Mouse (Mus musculus) bone marrow, adult 2 months (tissue): Measurements from ENCODE around the gene Tppp2.
A peak's percentile ranks its signal among the peaks of the same experiment; 100 is the strongest.

Experiments used
- CTCF ChIP-seq: fragments of 200-500 bp; IDR thresholded peaks from 2 replicates; pipeline ENCODE4 v1.5.1; 2011; ENCODE audit warnings: low read length, control low read depth; ENCODE audit not compliant: control insufficient read depth, insufficient read depth
- POLR2A ChIP-seq: fragments of 200-500 bp; IDR thresholded peaks from 2 replicates; pipeline ENCODE4 v1.6.1; 2011; ENCODE audit warnings: low read depth, mild to moderate bottlenecking, control low read depth, low read length, borderline replicate concordance; ENCODE audit not compliant: control insufficient read depth

DNA sequence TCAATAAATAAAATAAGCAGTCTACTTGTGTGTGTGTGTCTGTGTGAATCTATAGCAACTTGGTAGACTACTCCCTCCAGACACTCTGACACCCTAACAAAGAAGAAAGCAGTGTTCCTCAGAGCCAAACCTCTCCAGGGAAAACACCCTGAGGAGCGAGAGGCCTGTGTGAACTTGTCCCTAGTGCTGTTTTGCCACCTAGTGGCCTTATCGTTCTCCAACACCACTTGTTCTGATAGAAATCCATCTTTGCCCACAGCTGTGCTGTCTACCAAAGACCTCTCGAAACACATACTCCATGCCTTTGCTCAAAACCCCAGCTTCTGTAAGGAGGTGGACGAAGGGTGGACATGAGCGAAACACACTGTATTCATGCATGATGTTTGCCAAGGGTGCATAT is 12.6 kb downstream of the Tppp2 start:
- peak; percentile 27; the same call in 1 of the 2 replicates for TF ChIP-seq CTCF
- no peak for TF ChIP-seq POLR2A
